Mouse (Mus musculus): Measurements from ENCODE around the gene Ankrd2.

DNA sequence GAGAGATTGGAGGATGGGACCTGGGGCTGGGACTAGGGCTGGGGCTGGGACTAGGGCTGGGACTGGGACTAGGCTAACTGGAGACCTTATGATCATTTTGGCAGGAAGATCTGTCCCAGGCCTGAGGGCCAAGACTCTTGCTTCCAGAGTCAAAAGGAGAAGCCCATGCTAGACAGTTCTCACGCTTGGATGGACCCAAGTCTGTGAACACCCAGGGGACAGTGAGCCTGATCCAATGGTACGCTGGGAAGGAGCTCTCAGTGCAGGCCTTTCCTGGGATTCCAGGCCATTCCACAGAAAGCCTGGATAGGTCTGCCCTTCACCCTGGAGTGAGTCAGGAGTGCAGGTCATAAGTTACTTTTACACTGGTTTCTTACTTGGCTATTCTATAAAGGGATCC lies 39.3 kb downstream of the Ankrd2 start:
- no peak for TF ChIP-seq POLR2A (IDR thresholded peaks at IDR 0.05; ENCODE audit: insufficient read depth, low read depth, low read length)
- no peak for TF ChIP-seq EP300 (IDR thresholded peaks at IDR 0.05; ENCODE audit: insufficient read depth, low read depth, low read length)

Data from heart, adult 2 months (tissue).